31 mouse cellular contexts compared by ENCODE assay signal in the genomic region with DNA sequence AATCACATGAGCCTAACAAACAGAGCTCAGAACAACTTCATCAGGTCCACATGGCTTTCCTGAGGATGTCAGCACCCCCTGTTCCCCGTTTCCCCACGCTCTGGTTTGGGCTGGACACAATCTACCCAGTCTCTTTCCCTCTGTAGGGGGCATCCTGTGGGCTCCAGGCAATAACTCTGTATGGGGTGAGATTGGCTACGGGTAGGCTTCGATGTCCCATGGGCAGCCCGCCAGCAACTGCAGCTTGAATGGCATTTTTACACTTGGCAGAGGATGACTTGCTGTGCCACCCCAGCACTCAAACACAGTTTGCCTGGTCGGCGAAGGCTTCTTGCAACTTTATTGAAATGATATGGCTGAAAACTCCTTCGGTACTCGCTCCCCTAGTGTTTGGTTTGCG. TPM values are rescaled to one million over a fixed set of nuclear protein-coding genes. Genes with fewer than 3 reads are reported as not detected.
DNase-seq lines count a peak whose midpoint lies in the region; TF ChIP-seq lines count a peak whose summit lies in the region.
"Had no signal": no experiment of that assay in that cellular context is flagged by ENCODE, and none has a peak within 500 bp of the region (broad histone marks: within the 10 kb centered on the region; RNA-seq: fewer than 3 reads in every experiment).

No protein-coding gene starts in this region.

- DNase-seq in cerebellum, postnatal 25 days, result peak; percentile 19 to 42
- DNase-seq in cerebellum, adult 8-10 months, result no peak
- peak; percentile 9 for DNase-seq in gastrocnemius, postnatal 10 days
- no peak for DNase-seq in gastrocnemius, adult 18-20 months (ENCODE audit: low spot score)
- DNase-seq in layer of hippocampus, adult 2 months (ENCODE audit: low spot score in 2 of 2), result no peak
- no peak for DNase-seq in layer of hippocampus, adult 8-10 months (ENCODE audit: low spot score in 2 of 2)
- DNase-seq in brain, embryonic 14.5 days (ENCODE audit: low read depth), result peak; percentile 70
- no peak for DNase-seq in Muller cell, postnatal 12 days (ENCODE audit: inconsistent ontology term)
- DNase-seq: adrenal gland, postnatal 14 days; cerebellum, adult 11-12 months; gastrocnemius, postnatal 36 days; heart, postnatal 14 days; kidney, adult 11 months; kidney, postnatal 14 days; layer of hippocampus, postnatal 36 days; liver; lung, adult 2 months; lung, postnatal 10 days; thymus, postnatal 4 days had no signal

- no peak for TF ChIP-seq POLR2A in brain, embryonic 14.5 days (IDR thresholded peaks at IDR 0.05; ENCODE audit: borderline replicate concordance, extremely low read depth, insufficient read depth, insufficient read length, poor library complexity, severe bottlenecking)

- no peak overlapping the region for H3K27ac ChIP-seq in layer of hippocampus, adult 2 months
- H3K27ac ChIP-seq: embryonic facial prominence, embryonic 13.5 days; hindbrain, embryonic 12.5 days; liver, embryonic 14.5 days; neural tube, embryonic 13.5 days had no signal

- no peak overlapping the region for H3K4me3 ChIP-seq in layer of hippocampus, adult 2 months
- H3K4me3 ChIP-seq: embryonic facial prominence, embryonic 13.5 days; hindbrain, embryonic 12.5 days; neural tube, embryonic 13.5 days had no signal

- peak; percentile 39 for TF ChIP-seq CTCF in layer of hippocampus, adult 2 months (conservative IDR thresholded peaks at IDR 0.05)
- TF ChIP-seq CTCF in brain, embryonic 14.5 days (IDR thresholded peaks at IDR 0.05; ENCODE audit: borderline replicate concordance, extremely low read depth, insufficient read depth, insufficient read length), result no peak

RNA-seq across cellular contexts. Expression of a gene that starts 21.3 kb away (rescaled TPM):
- not detected for total RNA-seq in gastrocnemius, postnatal 10 days (2021)
- not detected for total RNA-seq in gastrocnemius, adult 18-20 months (2021)
- under 1 TPM in 1 of 2 experiments, not detected in 1; 0.29 TPM for total RNA-seq in layer of hippocampus, adult 2 months (2021)
- total RNA-seq in layer of hippocampus, adult 8-10 months (2022), result under 1 TPM in 1 of 4 experiments, not detected in 3; 0.23 TPM
- polyA plus RNA-seq in brain, embryonic 14.5 days (2012; rRNA removed), result 0.14 and 0.32 TPM in 2 replicates
- total RNA-seq: adrenal gland, postnatal 14 days; common myeloid progenitor, adult 5-6 weeks; gastrocnemius, postnatal 36 days; heart, adult 8-10 months; heart, postnatal 14 days; MEL had no signal
- polyA plus RNA-seq: embryonic facial prominence, embryonic 13.5 days; heart, embryonic 14.5 days; hindbrain, embryonic 12.5 days; limb, embryonic 11.5 days; liver, embryonic 14.5 days; lung, adult 2 months; neural tube, embryonic 13.5 days; stomach, embryonic 14.5 days; testis, adult 2 months; thymus, postnatal 0 days had no signal

Comparison
In these comparisons a context has a peak if more than half of its experiments do, and no peak if none do; other contexts are left out.
1. DNase-seq: peak in cerebellum, postnatal 25 days (2 of 2), gastrocnemius, postnatal 10 days (single experiment) and brain, embryonic 14.5 days (single experiment); none in cerebellum, adult 8-10 months (single experiment), gastrocnemius, adult 18-20 months (single experiment), layer of hippocampus, adult 2 months (0 of 2), layer of hippocampus, adult 8-10 months (0 of 2) and Muller cell, postnatal 12 days (single experiment).